Mouse (Mus musculus) olfactory bulb, adult 2 months (tissue): ENCODE data around the gene Smok2b. TPM values are rescaled to one million over a fixed set of nuclear protein-coding genes. Genes with fewer than 3 reads are reported as not detected.
"Not testable (repeated sequence)": the region's sequence is repeated elsewhere in the genome, so short reads cannot be mapped to it uniquely, and the experiment has no call there.

Experiments
- H3K27ac ChIP-seq: fragments of 200-500 bp; 2 replicates; pipeline ENCODE4 v1.5.1; 2012; ENCODE audit warnings: low read depth, low read length; ENCODE audit not compliant: insufficient read depth
- H3K4me1 ChIP-seq: fragments of 200-500 bp; 2 replicates; pipeline ENCODE4 v1.6.1; 2012; ENCODE audit warnings: low read length; ENCODE audit not compliant: control insufficient read depth, insufficient read depth
- H3K4me3 ChIP-seq: fragments of 200-500 bp; 2 replicates; pipeline ENCODE4 v1.5.1; 2012; ENCODE audit warnings: mild to moderate bottlenecking, low read depth, low read length, moderate library complexity; ENCODE audit not compliant: insufficient read depth
- CTCF ChIP-seq: fragments of 200-500 bp; IDR thresholded peaks from 2 replicates; pipeline ENCODE4 v1.5.1; 2012; ENCODE audit warnings: low read depth, mild to moderate bottlenecking, low read length, moderate library complexity; ENCODE audit not compliant: insufficient read depth
- POLR2A ChIP-seq: fragments of 200-500 bp; IDR thresholded peaks from 2 replicates; pipeline ENCODE4 v1.6.1; 2012; ENCODE audit warnings: mild to moderate bottlenecking, low read depth, low read length, moderate library complexity; ENCODE audit not compliant: insufficient read depth
- WGBS: fragments of 180-500 bp; shearing (Covaris S2); methylation state at CpG from one replicate; pipeline ENCODE4 v1.1.7; 2018; 5-methylcytosine and 5-hydroxymethylcytosine counted together
- polyA plus RNA-seq: library from polyadenylated mRNA; stranded (reverse); fragments of >200 nt; gene quantifications from 2 replicates; pipeline ENCODE4 v1.2.4, GENCODE M21; 2012; ENCODE audit warnings: low replicate concordance; ENCODE audit not compliant: missing spikeins, insufficient read depth, insufficient read length

The Smok2b gene
- polyA plus RNA-seq, 1 experiment: not detected

DNA sequence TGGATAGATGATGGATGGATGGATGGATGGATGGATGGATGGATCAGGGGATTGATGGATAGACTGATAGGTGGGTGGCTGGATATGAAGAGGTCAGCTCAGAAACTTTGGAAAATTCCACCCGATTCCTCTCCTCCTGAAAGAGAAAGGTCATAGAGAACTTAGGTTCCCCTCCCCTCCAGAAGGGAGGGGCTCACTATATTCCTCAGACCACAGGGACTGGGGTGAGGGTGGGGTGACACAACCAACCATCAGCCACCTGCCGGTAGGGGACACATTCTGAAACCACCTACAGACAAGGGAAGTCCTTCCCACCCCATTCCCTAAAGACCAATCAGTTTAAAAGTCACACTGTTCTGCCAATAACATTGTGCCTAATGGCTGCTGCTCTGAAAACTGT is 23.6 kb upstream of the Smok2b start:
- no peak overlapping the region for H3K4me3 ChIP-seq
- H3K4me1 ChIP-seq: no peaks in the 10 kb centered on the region
- no peak overlapping the region for H3K27ac ChIP-seq
- TF ChIP-seq CTCF: no peak
- no peak for TF ChIP-seq POLR2A
- WGBS: 90% methylated on average over 2 of the region's 2 CpGs

DNA sequence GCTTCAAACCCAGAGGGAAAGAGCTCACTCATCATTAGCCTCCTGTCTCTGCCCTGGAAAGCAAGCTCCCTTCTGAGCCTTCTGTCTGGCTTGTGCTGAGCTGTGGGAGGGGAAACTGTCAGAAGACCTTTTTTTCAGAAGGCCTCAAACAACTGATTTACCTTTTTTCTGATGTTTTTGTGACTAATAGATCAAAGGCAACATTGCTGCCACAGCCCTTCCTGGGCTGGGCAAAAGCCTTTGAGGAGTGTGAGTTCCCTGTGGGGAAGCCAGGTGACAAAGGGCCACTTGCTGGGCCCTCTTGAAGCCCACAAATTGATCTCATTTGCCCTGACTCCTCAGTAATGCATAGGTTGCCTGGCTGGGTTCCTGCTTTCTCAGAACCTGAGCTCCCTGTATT is 21.6 kb upstream of the Smok2b start:
- not testable (repeated sequence) for H3K27ac ChIP-seq, H3K4me3 ChIP-seq, H3K4me1 ChIP-seq

DNA sequence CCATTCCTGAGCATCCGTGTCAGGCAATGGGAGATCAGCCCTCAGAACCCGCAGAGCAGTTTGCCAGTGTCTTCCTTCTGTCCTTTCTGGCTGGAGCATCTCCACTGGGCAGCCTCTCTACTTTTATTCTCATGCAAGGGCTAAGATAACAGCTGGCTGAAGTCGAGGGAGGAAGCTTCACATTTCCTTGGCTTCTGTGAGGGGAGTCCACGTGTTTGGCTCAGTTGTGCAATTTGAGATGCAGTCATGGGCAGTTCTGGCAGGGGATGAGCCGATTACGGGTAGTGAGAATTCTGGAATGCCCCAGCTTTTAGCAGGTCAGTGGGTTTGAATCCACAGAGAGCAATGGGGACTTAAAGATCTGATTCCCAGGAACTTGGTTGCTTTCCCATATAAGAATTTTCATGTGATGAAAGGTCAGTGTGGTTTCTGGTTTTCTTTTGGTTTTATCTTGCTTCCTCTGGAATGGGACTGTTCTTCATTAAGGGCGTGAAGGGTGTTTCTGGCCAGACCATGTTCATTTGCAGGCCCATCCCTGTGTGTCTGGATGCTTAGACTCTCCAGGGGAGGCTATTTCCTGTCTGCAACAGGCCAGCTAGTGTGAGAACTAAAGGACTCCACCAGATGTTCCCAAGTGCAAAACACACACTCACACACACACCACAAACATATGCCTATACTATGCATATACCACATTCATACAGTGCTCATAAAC is 17.8 kb upstream of the Smok2b start:
- 70% methylated on average over 7 of the region's 7 CpGs for WGBS
- Histone ChIP-seq H3K4me1 (no peaks in the 10 kb centered on the region), H3K27ac (no peak overlapping the region), H3K4me3 (no peak overlapping the region)
- TF ChIP-seq POLR2A: no peak

GRCm38 (mm10) chr17:13214169-13214568 is 15.9 kb upstream of the Smok2b start:
- H3K4me1 ChIP-seq: no peaks in the 10 kb centered on the region
- 58% methylated on average over 4 of the region's 4 CpGs for WGBS
- TF ChIP-seq POLR2A: no peak
- TF ChIP-seq CTCF: no peak
- no peak overlapping the region for H3K27ac ChIP-seq
- no peak overlapping the region for H3K4me3 ChIP-seq

DNA sequence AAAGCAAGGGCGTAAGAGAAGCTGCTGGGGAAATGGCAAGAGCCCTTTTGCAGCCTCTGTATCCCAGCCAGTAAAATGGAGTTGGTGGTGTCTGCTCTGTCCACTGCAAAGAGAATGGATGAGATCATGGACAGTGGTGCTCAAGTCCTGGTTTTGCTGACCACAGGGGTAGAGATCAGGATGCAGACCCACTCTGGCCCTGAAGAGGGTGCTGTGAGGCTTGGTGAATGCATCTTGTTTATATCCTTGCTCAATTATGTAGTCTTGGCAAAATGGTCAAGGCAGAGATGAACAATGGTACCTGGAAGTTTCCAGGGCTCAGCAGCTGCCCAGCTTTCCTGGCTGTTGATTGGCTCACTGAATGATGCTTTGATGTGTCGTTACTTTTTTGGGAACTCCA is 14.5 kb upstream of the Smok2b start:
- WGBS: 79% methylated on average over 2 of the region's 2 CpGs
- H3K4me1 ChIP-seq: no peaks in the 10 kb centered on the region
- H3K4me3 ChIP-seq: no peak overlapping the region
- H3K27ac ChIP-seq: no peak overlapping the region
- TF ChIP-seq CTCF (no peak), POLR2A (no peak)

DNA sequence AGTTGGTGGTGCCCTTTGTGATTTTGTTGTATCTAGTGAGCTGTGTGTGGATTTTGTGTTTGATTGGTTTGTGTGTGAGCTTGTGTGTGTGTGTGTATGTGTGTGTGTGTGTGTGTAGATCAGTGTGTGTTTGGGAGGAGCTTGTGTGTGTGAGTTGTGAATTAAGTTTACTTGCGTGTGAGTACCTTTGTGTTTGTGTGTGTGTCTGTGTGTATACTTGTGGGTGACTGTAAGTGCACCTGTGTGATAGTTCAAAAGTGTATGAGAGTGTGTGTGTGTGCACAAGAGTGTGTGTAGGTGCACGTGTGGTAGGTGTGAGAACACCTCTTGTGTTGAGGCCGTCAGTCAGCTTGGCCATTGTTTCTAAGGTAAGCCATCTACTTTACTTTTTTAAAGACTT is 9.2 kb upstream of the Smok2b start, which contains the start of gene Smok2a:
Smok2a (plus strand) TSS at position 301 of the 400 bp plus-strand sequence.
- Histone ChIP-seq H3K27ac (no peak within 1 kb of the TSS), H3K4me1 (no peaks in the 10 kb centered on the region), H3K4me3 (no peak within 1 kb of the TSS)
- 90% methylated on average over 3 of the region's 3 CpGs for WGBS
- TF ChIP-seq CTCF (no peak), POLR2A (no peak)

GRCm38 (mm10) chr17:13221921-13222320 is 8.1 kb upstream of the Smok2b start:
- H3K27ac ChIP-seq, H3K4me3 ChIP-seq, H3K4me1 ChIP-seq: not testable (repeated sequence)
- WGBS: 92% methylated on average over 2 of the region's 2 CpGs

DNA sequence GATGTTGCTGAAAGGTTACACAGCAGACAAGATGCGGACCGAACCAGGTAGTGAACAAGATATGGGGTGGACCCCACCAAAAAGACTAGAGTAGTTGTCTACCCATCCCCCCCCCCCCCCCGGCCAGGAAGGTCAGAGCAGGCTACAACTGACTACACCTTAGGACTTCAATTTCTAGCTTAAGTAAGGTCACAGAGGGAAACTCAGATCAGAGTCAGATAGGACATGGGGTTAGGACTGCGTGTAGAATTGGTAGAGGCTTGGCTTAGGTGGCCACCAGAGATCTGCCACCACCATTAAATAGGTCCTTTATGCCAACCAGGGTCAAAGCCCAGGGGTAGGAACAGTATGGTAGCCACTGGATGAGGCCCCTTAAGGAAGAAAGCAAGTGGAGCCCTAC is 9.4 kb downstream of the Smok2b start:
- not testable (repeated sequence) for H3K4me1 ChIP-seq, H3K4me3 ChIP-seq, H3K27ac ChIP-seq
- 84% methylated on average over 4 of the region's 4 CpGs for WGBS

DNA sequence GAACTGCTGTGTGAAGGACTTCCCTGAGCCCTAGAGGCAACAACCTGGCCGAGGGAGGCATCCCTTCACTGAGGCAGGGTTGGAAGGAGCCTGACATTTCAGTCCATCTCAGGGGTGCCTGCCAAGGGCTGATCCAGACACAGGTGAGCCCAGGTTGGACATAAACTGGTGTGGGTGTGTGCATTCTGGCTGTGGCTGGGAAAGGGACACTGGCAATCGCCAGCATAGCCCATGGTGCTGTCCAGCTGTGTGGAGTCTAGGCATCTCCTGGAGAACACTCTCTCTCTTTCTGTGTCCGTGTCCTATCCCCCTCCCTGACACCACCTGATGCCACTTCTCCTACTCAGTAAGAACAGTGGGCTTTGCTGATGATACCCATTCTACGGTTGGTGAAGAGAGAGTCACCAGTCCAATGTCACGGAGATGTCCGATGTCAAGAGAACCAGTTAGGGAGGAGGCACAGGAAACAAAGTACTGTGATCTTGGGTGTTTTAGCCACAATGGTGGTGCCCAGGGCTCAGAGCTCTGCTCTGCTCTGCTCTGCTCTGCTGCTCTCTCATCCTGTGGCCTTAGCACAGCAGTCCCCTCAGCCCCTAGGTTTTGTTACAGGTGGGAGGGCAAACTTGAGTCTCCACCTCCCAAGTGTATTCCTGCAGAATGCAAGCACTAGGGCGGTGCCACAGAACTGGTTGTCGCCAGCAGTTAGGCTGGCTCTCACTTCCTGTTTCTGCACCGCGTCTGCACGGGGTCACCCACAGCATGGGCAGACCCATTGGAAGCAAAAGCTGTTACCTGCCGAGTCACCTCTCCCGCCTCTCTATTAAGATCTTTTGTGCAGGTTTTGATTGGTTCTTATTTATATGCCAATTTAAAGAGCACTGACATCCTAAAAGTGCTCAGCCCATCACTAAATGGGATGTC is 11.0 kb downstream of the Smok2b start:
- WGBS: 88% methylated on average over 7 of the region's 13 CpGs
- not testable (repeated sequence) for H3K4me1 ChIP-seq, H3K27ac ChIP-seq, H3K4me3 ChIP-seq

DNA sequence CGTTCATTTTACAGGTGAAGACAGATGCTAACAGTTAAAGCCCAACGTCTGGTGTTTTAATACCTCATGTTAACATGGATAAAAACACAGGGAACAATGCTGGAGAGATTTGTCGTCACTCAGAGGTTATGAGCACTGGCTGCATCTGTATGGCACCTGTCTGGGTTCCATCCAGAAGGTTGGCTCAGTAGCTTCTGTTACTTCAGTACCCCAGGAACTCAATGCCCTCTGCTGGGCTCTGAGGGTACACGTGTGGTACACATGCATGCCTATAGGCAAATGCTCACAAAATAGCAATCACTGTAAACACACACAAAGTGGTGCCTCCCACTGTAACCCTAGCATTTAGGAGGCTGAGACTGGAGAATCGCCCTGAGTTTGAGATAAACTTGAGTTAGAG is 24.7 kb downstream of the Smok2b start:
- H3K4me1 ChIP-seq, H3K27ac ChIP-seq, H3K4me3 ChIP-seq: not testable (repeated sequence)
- 73% methylated on average over 1 of the region's 5 CpGs for WGBS

Other genes starting within 250 kb of the Smok2b start
- not detected in 2 replicates for gene Wtap, start 236.1 kb upstream of the Smok2b start, polyA plus RNA-seq
- 78.0 TPM in 1 of 2 replicates, not detected in the other for gene Sod2, start 223.4 kb upstream of the Smok2b start, polyA plus RNA-seq
- not detected in 2 replicates for gene Gpr31b, start 178.0 kb upstream of the Smok2b start, polyA plus RNA-seq
- gene Tcp10b, start 169.2 kb upstream of the Smok2b start, polyA plus RNA-seq: not detected in 2 replicates
- gene Unc93a, start 98.4 kb upstream of the Smok2b start, polyA plus RNA-seq: not detected in 2 replicates
- gene Smok2a, start 9.1 kb upstream of the Smok2b start, polyA plus RNA-seq: not detected in 2 replicates
- not detected in 2 replicates for gene Tcp10c, start 124.3 kb downstream of the Smok2b start, polyA plus RNA-seq